In genomic region chr1:127808671-127809070, GRCm38 (mm10) we compare ENCODE assay signal across 19 mouse cellular contexts. TPM values are rescaled to one million over a fixed set of nuclear protein-coding genes. Genes with fewer than 3 reads are reported as not detected.
"Had no signal": no experiment of that assay in that cellular context is flagged by ENCODE, and none has a peak within 500 bp of the region (broad histone marks: within the 10 kb centered on the region; RNA-seq: fewer than 3 reads in every experiment).

No protein-coding gene starts in this region.

- H3K27me3 ChIP-seq: neural tube, embryonic 13.5 days; neural tube, embryonic 15.5 days; stomach, embryonic 15.5 days had no signal

- H3K9me3 ChIP-seq: neural tube, embryonic 13.5 days; neural tube, embryonic 15.5 days; stomach, embryonic 15.5 days had no signal

- H3K4me2 ChIP-seq: neural tube, embryonic 13.5 days; neural tube, embryonic 15.5 days; stomach, embryonic 15.5 days had no signal

- H3K9ac ChIP-seq: neural tube, embryonic 13.5 days; neural tube, embryonic 15.5 days; stomach, embryonic 15.5 days had no signal

- H3K27ac ChIP-seq: neural tube, embryonic 13.5 days; neural tube, embryonic 15.5 days; stomach, embryonic 15.5 days; stomach, postnatal 0 days had no signal

- H3K4me3 ChIP-seq: neural tube, embryonic 13.5 days; neural tube, embryonic 15.5 days; stomach, embryonic 15.5 days had no signal

- DNase-seq: retina, postnatal 1 day; right cerebral cortex, adult 18-20 months; right cerebral cortex, postnatal 14 days; right cerebral cortex, postnatal 25 days; right cerebral cortex, postnatal 4 days; spleen, adult 18-20 months; thymus, adult 18-20 months; thymus, adult 2 months; thymus, postnatal 14 days; thymus, postnatal 25 days; thymus, postnatal 36 days; thymus, postnatal 4 days had no signal

- H3K4me1 ChIP-seq: neural tube, embryonic 13.5 days; neural tube, embryonic 15.5 days; stomach, embryonic 15.5 days had no signal

RNA-seq across cellular contexts. Expression of gene Map3k19, which starts 46.2 kb away (rescaled TPM):
- polyA plus RNA-seq: small intestine, adult 2 months; stomach, embryonic 14.5 days; stomach, embryonic 15.5 days; stomach, embryonic 16.5 days; stomach, postnatal 0 days had no signal
